Mouse (Mus musculus) layer of hippocampus, postnatal 10 days (tissue): ENCODE data around the gene Btn1a1. TPM values are rescaled to one million over a fixed set of nuclear protein-coding genes. Genes with fewer than 3 reads are reported as not detected.

Experiments used
- DNase-seq, 2 experiments: peaks; one replicate each; pipeline ENCODE4 v3.0.0; 2021; ENCODE audit warnings: low spot score in 2 of 2
- total RNA-seq, 2 experiments: library from RNA; stranded (reverse); gene quantifications; 2 replicates each; pipeline ENCODE4 v1.2.3; 2021

Btn1a1 gene
- total RNA-seq, 2 experiments from 2014 or later, result not detected

- DNase-seq, result no peak
These were observed 19.6 kb upstream of the Btn1a1 start for GRCm38 (mm10) chr13:23485271-23485670.

- DNase-seq, result no peak
These were observed 17.5 kb upstream of the Btn1a1 start for GRCm38 (mm10) chr13:23483153-23483552.

GRCm38 (mm10) chr13:23475658-23476057 is 10.0 kb upstream of the Btn1a1 start:
- peak; percentile 20 to 43 for DNase-seq

- peak; percentile 46 to 80 for DNase-seq
These were observed 1.2 kb upstream of the Btn1a1 start for GRCm38 (mm10) chr13:23466911-23467310.

GRCm38 (mm10) chr13:23466306-23466705 is 605 bp upstream of the Btn1a1 start:
- no peak for DNase-seq

- no peak for DNase-seq
These were observed 797 bp downstream of the Btn1a1 start for GRCm38 (mm10) chr13:23464841-23465366.

- peak in 1 of 2 experiments; percentile 33 for DNase-seq
These were observed 1.5 kb downstream of the Btn1a1 start for GRCm38 (mm10) chr13:23464224-23464637.

GRCm38 (mm10) chr13:23463381-23464223 is 2.1 kb downstream of the Btn1a1 start:
- DNase-seq, result peak; percentile 73 to 87

GRCm38 (mm10) chr13:23462669-23463068 is 3.0 kb downstream of the Btn1a1 start:
- DNase-seq, result no peak

- no peak for DNase-seq
These were observed 3.6 kb downstream of the Btn1a1 start for GRCm38 (mm10) chr13:23462063-23462462.

GRCm38 (mm10) chr13:23459264-23459846 is 6.3 kb downstream of the Btn1a1 start:
- no peak for DNase-seq

- DNase-seq, result no peak
These were observed 11.8 kb downstream of the Btn1a1 start for GRCm38 (mm10) chr13:23453926-23454325.

GRCm38 (mm10) chr13:23453362-23453862 is 12.3 kb downstream of the Btn1a1 start:
- DNase-seq, result peak; percentile 67 to 80

- peak; percentile 79 to 91 for DNase-seq
These were observed 15.3 kb downstream of the Btn1a1 start for GRCm38 (mm10) chr13:23450398-23450797.

- peak in 1 of 2 experiments; percentile 50 for DNase-seq
These were observed 16.2 kb downstream of the Btn1a1 start for GRCm38 (mm10) chr13:23449235-23450095.

- no peak for DNase-seq
These were observed 16.9 kb downstream of the Btn1a1 start for GRCm38 (mm10) chr13:23448758-23449157.

- peak; percentile 86 to 91 for DNase-seq
These were observed 19.2 kb downstream of the Btn1a1 start for GRCm38 (mm10) chr13:23446498-23446952.

GRCm38 (mm10) chr13:23445561-23446320 is 20.0 kb downstream of the Btn1a1 start:
- DNase-seq, result peak; percentile 94 to 96

GRCm38 (mm10) chr13:23445156-23445555 is 20.5 kb downstream of the Btn1a1 start:
- no peak for DNase-seq

- DNase-seq, result no peak
These were observed 21.2 kb downstream of the Btn1a1 start for GRCm38 (mm10) chr13:23444451-23444850.
